Mouse (Mus musculus) heart, embryonic 11.5 days (tissue): ENCODE measurements at regions not wholly inside any gene's neighbourhood (a gene's known extent, or its start where the extent isn't known, plus 50 kb on each side); places are given as distances from the start of the nearest gene placed in this dataset.

Experiments used
- ATAC-seq: fragments of 200-750 bp; cut with Nextera tagmentation; replicated peaks from 2 replicates; pipeline ENCODE4 v1.8.0; 2017; ENCODE audit warnings: moderate library complexity; ENCODE audit not compliant: insufficient number of reproducible peaks, low FRiP score, low TSS enrichment
- H3K27ac ChIP-seq: fragments of 300-500 bp; sonication (generic); 2 replicates; pipeline ENCODE4 v1.5.1; 2014; ENCODE audit warnings: mild to moderate bottlenecking, low read depth, low read length
- H3K27me3 ChIP-seq: fragments of 300-500 bp; sonication (generic); 2 replicates; pipeline ENCODE4 v1.6.1; 2014; ENCODE audit warnings: mild to moderate bottlenecking, low read length, mixed read lengths; ENCODE audit not compliant: control insufficient read depth, insufficient read depth
- H3K36me3 ChIP-seq: fragments of 300-500 bp; sonication (generic); 2 replicates; pipeline ENCODE4 v1.6.1; 2014; ENCODE audit warnings: mild to moderate bottlenecking, low read length, moderate library complexity, mixed read lengths; ENCODE audit not compliant: control insufficient read depth, insufficient read depth
- H3K4me1 ChIP-seq: fragments of 300-500 bp; sonication (generic); 2 replicates; pipeline ENCODE4 v1.6.1; 2014; ENCODE audit warnings: low read length; ENCODE audit not compliant: control insufficient read depth, insufficient read depth
- H3K4me2 ChIP-seq: fragments of 300-500 bp; sonication (generic); 2 replicates; pipeline ENCODE4 v1.6.1; 2014; ENCODE audit warnings: mild to moderate bottlenecking, moderate library complexity
- H3K4me3 ChIP-seq: fragments of 300-500 bp; sonication (generic); 2 replicates; pipeline ENCODE4 v1.5.1; 2014; ENCODE audit warnings: low read depth, low read length
- H3K9ac ChIP-seq: fragments of 300-500 bp; sonication (generic); 2 replicates; pipeline ENCODE4 v1.6.1; 2014; ENCODE audit warnings: mild to moderate bottlenecking, low read depth, low read length, moderate library complexity
- H3K9me3 ChIP-seq: fragments of 300-500 bp; sonication (generic); replicated peaks from 2 replicates; pipeline ENCODE4 v1.6.1; 2016; ENCODE audit warnings: low read length; ENCODE audit not compliant: control insufficient read depth
- whole genome bisulfite sequencing: fragments of 180-500 bp; shearing (Covaris S2); extraction: QIAGEN DNeasy Blood & Tissue Kit; methylation state at CpG from one replicate; pipeline ENCODE4 v1.1.7; 2014; ENCODE audit not compliant: insufficient replicate concordance; 5-methylcytosine and 5-hydroxymethylcytosine counted together

DNA sequence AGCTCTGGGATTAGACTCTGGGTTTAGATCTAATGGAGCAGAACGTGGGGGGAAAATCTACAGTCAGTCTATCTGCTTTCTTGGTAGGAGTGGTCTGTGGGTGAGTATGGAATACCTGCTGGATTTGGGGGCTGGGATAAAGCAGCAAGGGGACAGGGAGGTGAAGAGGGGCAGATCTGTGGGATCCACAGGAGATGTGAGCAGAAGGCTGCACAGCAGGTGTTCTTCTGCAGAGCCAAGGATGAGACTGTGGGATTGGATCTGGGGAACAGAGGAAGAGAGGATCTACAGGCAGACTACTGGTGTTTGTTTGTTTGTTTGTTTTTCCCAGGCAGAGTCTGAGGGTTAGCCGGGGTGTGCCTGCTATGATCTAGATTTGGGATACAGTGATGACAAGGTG lies 284.5 kb downstream of the Phkb start:
- ATAC-seq: no peak

DNA sequence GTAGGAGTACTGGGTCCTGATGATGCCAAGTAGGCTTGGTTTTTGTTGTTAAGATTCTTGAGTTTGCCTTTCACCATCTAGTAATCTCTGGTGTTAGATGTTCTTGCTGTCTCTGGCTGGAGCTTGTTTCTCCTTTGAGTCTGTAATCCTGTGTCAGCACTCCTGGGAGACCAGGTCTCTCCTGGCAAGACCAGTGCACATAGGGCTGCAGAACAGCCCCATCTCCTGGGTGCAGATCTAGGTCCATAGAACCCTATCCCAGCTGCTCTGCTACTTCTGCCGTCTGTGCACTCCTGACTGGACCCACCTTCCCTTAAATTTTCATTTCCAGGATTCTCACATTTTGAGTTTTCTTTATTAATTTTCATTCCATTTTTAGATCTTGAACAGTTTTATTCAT lies 283.9 kb downstream of the Phkb start:
- no peak overlapping the region for H3K4me2 ChIP-seq
- 66% methylated on average over 1 of the region's 1 CpGs for WGBS
- H3K36me3 ChIP-seq: no peaks in the 10 kb centered on the region
- no peak for ATAC-seq
- H3K4me1 ChIP-seq: no peaks in the 10 kb centered on the region
- no peaks in the 10 kb centered on the region for H3K9me3 ChIP-seq
- H3K9ac ChIP-seq: no peak overlapping the region
- H3K27me3 ChIP-seq: no peaks in the 10 kb centered on the region
- H3K4me3 ChIP-seq: no peak overlapping the region
- H3K27ac ChIP-seq: no peak overlapping the region

More for the DNA sequence above, 284.5 kb downstream of the Phkb start:
- H3K27ac ChIP-seq: no peak overlapping the region
- no peaks in the 10 kb centered on the region for H3K4me1 ChIP-seq
- WGBS: 64% methylated on average over 2 of the region's 2 CpGs
- H3K27me3 ChIP-seq: no peaks in the 10 kb centered on the region
- H3K9me3 ChIP-seq: no peaks in the 10 kb centered on the region
- no peak overlapping the region for H3K9ac ChIP-seq
- no peak overlapping the region for H3K4me2 ChIP-seq
- no peaks in the 10 kb centered on the region for H3K36me3 ChIP-seq
- no peak overlapping the region for H3K4me3 ChIP-seq
